Mouse (Mus musculus): ENCODE measurements around the gene Tff2.

The Tff2 gene

GRCm38 (mm10) chr17:31144040-31145037 lies at the start of gene Tff2:
TSS of gene Tff2 (minus strand) at chr17:31144282.
- no peak for DNase-seq

GRCm38 (mm10) chr17:31193360-31193759 lies 49.3 kb upstream of the Tff2 start:
- no peak for DNase-seq

GRCm38 (mm10) chr17:31192663-31193062 lies 48.6 kb upstream of the Tff2 start:
- no peak for DNase-seq

DNA sequence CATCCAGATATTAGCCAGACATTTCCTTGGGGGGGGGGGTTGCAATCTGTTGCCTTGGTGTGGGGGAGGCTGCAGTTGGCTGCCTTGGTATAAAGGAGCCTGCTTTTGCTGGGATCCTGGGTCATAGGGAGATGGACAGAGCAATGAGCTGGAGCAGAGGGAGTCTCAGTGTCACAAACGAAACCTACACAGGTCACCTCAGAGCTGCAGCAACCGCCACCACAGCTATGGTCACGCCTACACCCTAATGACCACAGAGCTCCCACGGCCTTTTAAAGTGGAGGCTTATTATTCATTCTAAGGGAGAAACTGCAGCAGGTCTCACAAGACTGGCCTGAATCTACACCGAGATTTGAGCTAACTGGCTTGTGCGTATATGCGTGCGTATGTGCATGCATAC lies 47.7 kb upstream of the Tff2 start:
- no peak for DNase-seq

GRCm38 (mm10) chr17:31187370-31187769 lies 43.3 kb upstream of the Tff2 start:
- DNase-seq: peak; percentile 83

GRCm38 (mm10) chr17:31184269-31184990 lies 40.3 kb upstream of the Tff2 start:
- no peak for DNase-seq

GRCm38 (mm10) chr17:31183180-31183974 lies 39.3 kb upstream of the Tff2 start:
- peak; percentile 45 for DNase-seq

DNA sequence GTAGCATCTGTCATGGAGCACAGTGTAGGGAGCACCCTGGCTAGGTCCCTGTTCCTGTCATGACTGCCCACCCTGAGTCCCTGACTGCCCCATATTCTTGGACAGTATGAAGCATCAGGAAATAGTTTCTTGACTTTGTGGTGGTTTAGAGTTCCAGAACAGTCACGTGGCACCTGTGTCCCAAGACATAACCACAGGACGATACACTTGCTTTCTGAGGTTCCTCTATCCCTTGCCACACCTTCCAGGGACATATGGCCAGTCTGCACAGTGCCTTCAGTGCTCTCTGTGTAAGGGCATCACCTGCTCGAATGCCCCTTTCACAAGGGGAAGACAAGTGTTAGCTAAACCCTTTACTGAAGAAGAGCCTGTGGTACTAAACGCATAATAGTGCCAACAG lies 37.4 kb upstream of the Tff2 start:
- no peak for DNase-seq

GRCm38 (mm10) chr17:31176321-31176720 lies 32.2 kb upstream of the Tff2 start:
- DNase-seq: no peak

DNA sequence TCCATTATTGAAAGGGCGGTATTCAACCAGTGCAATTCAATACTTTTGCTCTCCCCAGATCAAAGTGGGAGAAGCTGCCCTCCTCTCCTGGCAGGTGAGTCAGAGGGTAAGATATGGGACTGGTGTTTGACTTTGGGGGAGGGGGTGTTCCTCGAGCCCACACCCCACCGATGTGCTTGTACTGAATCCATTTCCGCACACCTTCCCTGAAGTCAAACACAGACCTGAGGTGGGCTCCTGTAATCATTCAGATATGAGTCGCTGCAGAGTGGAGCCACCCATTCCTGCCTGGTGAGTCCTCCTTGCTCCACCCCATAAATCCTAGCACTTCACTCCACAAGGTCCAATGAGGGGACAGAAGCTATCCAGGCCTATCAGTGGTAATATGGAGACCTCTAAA lies 25.7 kb upstream of the Tff2 start:
- no peak for DNase-seq

GRCm38 (mm10) chr17:31165127-31165526 lies 21.0 kb upstream of the Tff2 start, which contains the start of gene Tff1:
TSS of gene Tff1 (minus strand) at chr17:31165277.
- DNase-seq: no peak

DNA sequence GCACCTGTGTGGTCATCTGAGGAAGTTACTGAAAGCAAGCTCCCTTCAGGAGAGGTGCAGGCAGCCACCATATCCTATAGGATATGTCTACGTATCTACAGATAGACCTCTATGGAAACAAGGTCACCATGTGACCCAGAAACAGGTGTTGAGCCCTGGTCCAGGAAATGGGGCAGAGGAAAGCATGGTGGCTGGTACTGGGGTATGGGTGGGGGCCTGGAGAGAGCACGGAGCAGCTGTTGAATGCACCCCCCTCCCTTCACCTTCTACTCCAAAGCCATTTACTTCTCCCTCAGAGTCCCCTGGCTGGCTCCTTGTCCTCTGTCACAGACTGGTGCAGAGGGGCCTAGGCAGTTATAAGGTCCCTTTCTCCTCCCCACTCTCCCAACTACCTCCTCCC lies 19.7 kb upstream of the Tff2 start:
- no peak for DNase-seq

DNA sequence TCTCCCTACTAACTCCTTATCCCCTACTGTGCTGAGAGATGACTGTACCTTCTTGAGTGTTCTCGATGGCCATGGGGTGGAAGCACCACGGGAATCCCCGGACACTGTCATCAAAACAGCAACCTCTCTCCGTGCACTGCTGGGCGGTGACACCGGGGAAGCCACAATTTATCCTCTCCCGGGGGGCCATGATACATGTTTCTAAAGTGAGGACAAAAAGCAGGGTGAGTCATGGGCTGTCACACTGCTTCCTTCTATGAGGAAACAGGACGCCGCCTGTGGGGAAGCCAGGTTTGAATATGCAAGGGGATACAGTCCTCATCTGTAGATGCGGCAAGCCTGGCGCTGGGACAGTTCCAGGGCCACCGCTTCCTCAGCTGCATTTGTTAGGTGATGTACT lies 18.5 kb upstream of the Tff2 start:
- DNase-seq: no peak

DNA sequence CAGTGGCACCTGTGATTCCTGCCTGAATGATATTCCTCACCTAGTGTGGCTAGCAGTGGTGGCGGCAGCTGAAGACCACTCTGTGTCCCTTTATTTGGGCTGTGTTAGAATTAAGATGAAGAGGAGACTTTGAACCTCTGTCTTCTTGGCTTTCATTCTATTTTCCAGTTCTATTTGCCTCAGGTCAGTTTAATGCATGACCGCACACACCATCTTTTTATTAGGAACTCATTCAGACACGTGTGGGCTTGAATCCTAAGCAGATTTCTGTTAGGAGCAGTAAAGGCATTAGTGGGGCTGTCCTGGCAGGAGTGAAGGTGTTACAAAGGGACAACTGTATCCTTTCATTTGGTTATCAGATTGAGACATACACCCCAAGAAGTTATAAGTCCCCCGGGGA lies 16.2 kb upstream of the Tff2 start:
- no peak for DNase-seq

DNA sequence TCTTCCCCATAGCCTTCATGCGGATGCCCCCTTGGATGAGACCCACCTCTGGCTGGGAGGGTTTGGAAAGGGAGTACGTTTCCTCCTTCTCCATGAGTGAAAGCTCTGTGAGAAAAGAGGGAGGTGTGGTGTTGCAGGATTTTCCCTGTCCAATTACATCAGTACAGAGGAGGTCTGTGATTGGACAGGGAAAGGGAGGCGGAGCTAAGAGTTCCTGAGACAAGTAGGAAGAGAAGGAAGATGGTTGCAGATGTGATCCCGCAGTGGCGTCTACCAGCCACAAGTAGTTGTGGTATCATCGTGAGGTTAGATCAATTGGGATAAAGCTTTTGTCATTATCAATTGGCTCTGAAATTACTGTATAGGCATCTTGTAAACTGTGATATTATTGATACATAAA lies 13.8 kb upstream of the Tff2 start:
- DNase-seq: no peak

GRCm38 (mm10) chr17:31153785-31154184 lies 9.7 kb upstream of the Tff2 start:
- DNase-seq: no peak

- no peak for DNase-seq
Observed at GRCm38 (mm10) chr17:31152966-31153499, 9.0 kb upstream of the Tff2 start.

GRCm38 (mm10) chr17:31152512-31152911 lies 8.4 kb upstream of the Tff2 start:
- no peak for DNase-seq

GRCm38 (mm10) chr17:31145998-31146397 lies 1.9 kb upstream of the Tff2 start:
- no peak for DNase-seq

DNA sequence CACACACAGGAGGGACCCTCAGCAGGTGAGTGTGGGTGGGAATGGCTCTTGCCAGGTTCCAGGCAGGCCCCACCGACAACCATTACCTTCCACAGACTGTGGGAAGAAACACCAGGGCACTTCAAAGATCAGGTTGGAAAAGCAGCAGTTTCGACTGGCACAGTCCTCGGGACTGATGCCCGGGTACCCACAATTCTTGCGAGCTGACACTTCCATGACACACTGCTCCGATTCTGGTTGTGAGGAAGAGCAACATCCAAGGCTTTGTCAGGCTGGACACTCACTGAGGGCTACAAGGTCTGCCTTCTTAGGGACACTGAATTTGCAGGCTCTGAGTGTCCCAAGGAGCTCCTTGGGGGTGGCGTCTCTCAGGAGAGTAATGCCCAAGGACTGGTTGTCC lies 2.0 kb downstream of the Tff2 start:
- no peak for DNase-seq

DNA sequence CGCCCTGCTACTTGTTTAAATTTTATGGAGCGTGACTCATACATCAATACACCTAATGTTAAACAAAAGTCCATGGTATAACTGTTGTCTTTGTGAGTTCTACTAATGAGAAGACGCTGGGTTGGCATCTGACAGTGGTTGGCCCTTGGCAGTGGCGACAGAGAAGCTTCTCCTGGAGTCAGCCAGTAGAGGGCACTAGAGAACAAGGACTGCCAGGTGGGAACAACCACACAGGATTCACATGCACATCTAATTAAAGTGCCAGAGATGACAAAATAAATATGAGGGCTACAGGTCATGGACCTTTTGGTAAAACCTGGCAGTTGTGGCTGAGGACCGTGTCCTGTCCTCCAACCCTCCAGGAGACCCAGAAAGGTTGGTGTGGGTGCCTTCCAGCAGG lies 5.7 kb downstream of the Tff2 start:
- DNase-seq: peak; percentile 78

- no peak for DNase-seq
Observed at GRCm38 (mm10) chr17:31136821-31137220, 7.3 kb downstream of the Tff2 start.

- no peak for DNase-seq
Observed at GRCm38 (mm10) chr17:31136291-31136690, 7.8 kb downstream of the Tff2 start.
